Mouse (Mus musculus): Measurements from ENCODE around the gene Mars2. TPM values are rescaled to one million over a fixed set of nuclear protein-coding genes. Genes with fewer than 3 reads are reported as not detected.

Mars2 gene
- total and polyA plus RNA-seq, 2 experiments: 0.75 to 1.0 TPM

DNA sequence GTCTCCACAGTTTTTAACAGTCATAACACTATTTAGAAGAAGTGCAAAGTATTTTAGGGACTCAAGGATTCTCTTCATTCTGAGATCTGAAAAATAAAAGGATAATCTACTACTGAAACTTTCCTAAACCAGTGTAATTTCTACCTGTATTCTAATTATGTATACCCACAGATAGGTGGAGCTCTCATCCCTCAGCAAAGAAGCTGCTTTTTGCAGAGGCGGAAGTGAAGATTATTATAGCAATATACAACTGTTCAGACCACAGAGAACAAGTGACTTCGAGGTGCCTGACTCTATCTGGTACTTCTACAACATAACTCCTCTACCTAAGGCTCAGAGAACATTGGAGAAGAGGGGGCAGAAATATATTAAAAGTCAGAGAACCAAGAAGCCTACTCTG is 28.5 kb downstream of the Mars2 start:
- Histone ChIP-seq H3K27ac (replicated peaks; ENCODE audit: insufficient read depth, low read depth, low read length) (no peak overlapping the region), H3K27me3 (ENCODE audit: control insufficient read depth, insufficient read depth, low read length) (no peaks in the 10 kb centered on the region), H3K36me3 (ENCODE audit: control insufficient read depth, insufficient read depth, low read length) (no peaks in the 10 kb centered on the region), H3K4me3 (ENCODE audit: insufficient read depth, low read depth, low read length) (no peak overlapping the region), H3K9ac (ENCODE audit: low read depth, low read length) (no peak overlapping the region), H3K4me1 (ENCODE audit: control insufficient read depth, insufficient read depth, low read length) (no peaks in the 10 kb centered on the region), H3K79me2 (ENCODE audit: control insufficient read depth, insufficient read depth, low read length) (no peaks in the 10 kb centered on the region)
- 65% methylated on average over 2 of the region's 2 CpGs for WGBS
- TF ChIP-seq CTCF (IDR thresholded peaks at IDR 0.05; ENCODE audit: low read depth, low read length) (no peak), POLR2A (IDR thresholded peaks at IDR 0.05; ENCODE audit: extremely low read depth, insufficient read depth, low read length) (no peak)
- DNase-seq (ENCODE audit: extremely low read depth, low read depth, low spot score): no peak

DNA sequence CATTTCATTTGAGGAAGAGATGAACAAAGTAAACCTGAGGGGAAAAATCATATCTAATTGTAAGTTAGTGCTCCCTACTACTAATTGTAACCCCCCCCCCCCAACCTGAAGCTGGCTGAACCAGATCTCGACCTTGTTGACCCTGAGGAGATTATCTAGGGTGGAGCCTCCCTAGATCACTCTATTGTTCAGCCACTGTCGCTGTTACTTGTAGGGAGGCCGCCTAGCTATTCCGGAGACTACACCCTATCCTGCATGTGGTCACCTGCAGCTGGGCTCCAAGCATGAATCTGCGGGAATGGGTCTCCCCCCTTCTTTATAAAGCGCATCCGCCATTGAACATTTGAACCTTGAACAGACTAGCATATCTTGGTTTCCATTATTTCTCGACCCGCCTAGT is 42.1 kb downstream of the Mars2 start:
- TF ChIP-seq CTCF (IDR thresholded peaks at IDR 0.05; ENCODE audit: low read depth, low read length) (no peak), POLR2A (IDR thresholded peaks at IDR 0.05; ENCODE audit: extremely low read depth, insufficient read depth, low read length) (no peak)
- Histone ChIP-seq H3K9ac (ENCODE audit: low read depth, low read length) (no peak overlapping the region), H3K79me2 (ENCODE audit: control insufficient read depth, insufficient read depth, low read length) (no peaks in the 10 kb centered on the region), H3K27ac (replicated peaks; ENCODE audit: insufficient read depth, low read depth, low read length) (no peak overlapping the region), H3K36me3 (ENCODE audit: control insufficient read depth, insufficient read depth, low read length) (no peaks in the 10 kb centered on the region), H3K4me3 (ENCODE audit: insufficient read depth, low read depth, low read length) (no peak overlapping the region), H3K4me1 (ENCODE audit: control insufficient read depth, insufficient read depth, low read length) (no peaks in the 10 kb centered on the region), H3K27me3 (ENCODE audit: control insufficient read depth, insufficient read depth, low read length) (no peaks in the 10 kb centered on the region)
- no peak for DNase-seq (ENCODE audit: extremely low read depth, low read depth, low spot score)
- 75% methylated on average over 9 of the region's 9 CpGs for WGBS

Other genes starting within 250 kb of the Mars2 start
- gene Sf3b1, start 209.7 kb upstream of the Mars2 start, total RNA-seq (2014; rRNA removed): 73.8 and 89.0 TPM in 2 replicates
- 11.0 and 13.6 TPM in 2 replicates for gene Sf3b1, start 209.7 kb upstream of the Mars2 start, polyA plus RNA-seq (2012; rRNA removed)
- 43.4 and 63.2 TPM in 2 replicates for gene Coq10b, start 184.4 kb upstream of the Mars2 start, total RNA-seq (2014; rRNA removed)
- gene Coq10b, start 184.4 kb upstream of the Mars2 start, polyA plus RNA-seq (2012; rRNA removed): 6.3 and 7.8 TPM in 2 replicates
- 194 and 259 TPM in 2 replicates for gene Hspe1, start 149.0 kb upstream of the Mars2 start, total RNA-seq (2014; rRNA removed)
- gene Hspe1, start 149.0 kb upstream of the Mars2 start, polyA plus RNA-seq (2012; rRNA removed): 29.5 and 41.5 TPM in 2 replicates
- gene Hspd1, start 148.9 kb upstream of the Mars2 start, total RNA-seq (2014; rRNA removed): 262 and 301 TPM in 2 replicates
- 52.3 and 59.2 TPM in 2 replicates for gene Hspd1, start 148.9 kb upstream of the Mars2 start, polyA plus RNA-seq (2012; rRNA removed)
- 25.7 and 27.8 TPM in 2 replicates for gene Mob4, start 105.9 kb upstream of the Mars2 start, total RNA-seq (2014; rRNA removed)
- 5.6 and 6.1 TPM in 2 replicates for gene Mob4, start 105.9 kb upstream of the Mars2 start, polyA plus RNA-seq (2012; rRNA removed)
- gene Rftn2, start 10.4 kb upstream of the Mars2 start, total RNA-seq (2014; rRNA removed): 0.37 and 0.54 TPM in 2 replicates
- 0.24 and 0.29 TPM in 2 replicates for gene Rftn2, start 10.4 kb upstream of the Mars2 start, polyA plus RNA-seq (2012; rRNA removed)
- gene Boll, start 126.3 kb downstream of the Mars2 start, total RNA-seq (2014; rRNA removed): 0.20 TPM in 1 of 2 replicates, not detected in the other
- gene Boll, start 126.3 kb downstream of the Mars2 start, polyA plus RNA-seq (2012; rRNA removed): not detected in 2 replicates
- 0.60 and 0.65 TPM in 2 replicates for gene Plcl1, start 168.7 kb downstream of the Mars2 start, total RNA-seq (2014; rRNA removed)
- gene Plcl1, start 168.7 kb downstream of the Mars2 start, polyA plus RNA-seq (2012; rRNA removed): 0.04 and 0.09 TPM in 2 replicates